Mouse (Mus musculus): ENCODE measurements around the gene Chrm3. TPM values are rescaled to one million over a fixed set of nuclear protein-coding genes. Genes with fewer than 3 reads are reported as not detected.

Chrm3 gene
- polyA plus RNA-seq (2017; shearing (Covaris generic)), result 1.2 TPM

GRCm38 (mm10) chr13:10360777-10361176, at the start of gene Chrm3:
Gene Chrm3, minus strand, starts transcription at chr13:10360847.

